Mouse (Mus musculus): ENCODE measurements at regions not wholly inside any gene's neighbourhood (a gene's known extent, or its start where the extent isn't known, plus 50 kb on each side); places are given as distances from the start of the nearest gene placed in this dataset.

- Histone ChIP-seq H3K27me3 (no peaks in the 10 kb centered on the region), H3K36me3 (no peaks in the 10 kb centered on the region), H3K4me3 (no peak overlapping the region), H3K9me3 (no peaks in the 10 kb centered on the region), H3K9ac (no peak overlapping the region), H3K4me1 (no peaks in the 10 kb centered on the region), H3K4me2 (no peak overlapping the region), H3K27ac (no peak overlapping the region)
- 77% methylated on average over 7 of the region's 7 CpGs for WGBS
- ATAC-seq (ENCODE audit: insufficient number of reproducible peaks, insufficient read depth, low FRiP score, low TSS enrichment, low read depth) = no peak
Observed at GRCm38 (mm10) chr8:128065964-128066680, 292.3 kb upstream of the Nrp1 start.

- WGBS = 79% methylated on average over 2 of the region's 2 CpGs
- Histone ChIP-seq H3K4me1 (no peaks in the 10 kb centered on the region), H3K4me3 (no peak overlapping the region), H3K27ac (no peak overlapping the region), H3K4me2 (no peak overlapping the region), H3K9ac (no peak overlapping the region), H3K36me3 (no peaks in the 10 kb centered on the region), H3K9me3 (no peaks in the 10 kb centered on the region), H3K27me3 (no peaks in the 10 kb centered on the region)
- no peak for ATAC-seq (ENCODE audit: insufficient number of reproducible peaks, insufficient read depth, low FRiP score, low TSS enrichment, low read depth)
Observed at GRCm38 (mm10) chr8:128069749-128070148, 288.7 kb upstream of the Nrp1 start.

DNA sequence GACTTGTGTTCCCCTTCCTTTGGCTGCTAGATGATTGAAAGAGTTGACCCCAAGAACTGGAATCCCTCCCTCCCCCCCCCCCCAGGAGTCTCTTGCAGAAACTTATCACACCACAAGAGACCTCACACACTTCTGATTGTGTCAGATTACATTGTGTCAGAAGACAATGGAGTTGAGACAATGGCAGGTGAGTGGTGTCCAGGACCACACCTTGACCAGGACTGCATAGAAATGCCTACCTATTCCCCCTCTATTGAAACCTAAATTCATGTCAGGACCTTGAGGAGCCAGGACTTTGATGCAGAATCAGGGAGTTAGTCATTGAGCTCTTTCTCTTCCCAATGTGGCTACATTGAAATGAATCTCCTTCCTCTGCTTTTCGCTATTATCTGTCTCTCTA, 282.8 kb upstream of the Nrp1 start:
- Histone ChIP-seq H3K9me3 (no peaks in the 10 kb centered on the region), H3K9ac (no peak overlapping the region), H3K4me1 (no peaks in the 10 kb centered on the region), H3K4me3 (no peak overlapping the region), H3K27ac (no peak overlapping the region), H3K27me3 (no peaks in the 10 kb centered on the region), H3K4me2 (no peak overlapping the region), H3K36me3 (no peaks in the 10 kb centered on the region)
- 87% methylated on average over 1 of the region's 1 CpGs for WGBS
- ATAC-seq (ENCODE audit: insufficient number of reproducible peaks, insufficient read depth, low FRiP score, low TSS enrichment, low read depth) = no peak

DNA sequence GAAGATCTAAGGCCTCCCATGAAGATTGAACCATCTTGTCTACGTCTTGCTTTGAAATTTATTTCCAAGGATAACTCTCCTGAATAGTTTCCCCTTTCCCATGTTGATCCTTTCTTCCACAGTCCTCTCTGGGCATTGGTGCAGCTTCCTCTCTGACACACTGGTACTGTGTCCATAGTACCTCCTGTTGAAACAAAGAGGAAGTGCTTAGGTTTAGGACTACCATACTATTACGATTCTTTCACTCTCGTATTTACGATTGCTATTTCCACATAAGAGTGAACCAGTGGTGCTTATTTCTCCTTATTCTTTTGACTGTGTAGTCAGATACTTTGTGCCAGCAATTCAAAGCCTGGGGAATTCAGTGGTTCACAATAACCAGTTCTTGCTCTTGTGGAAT, 282.2 kb upstream of the Nrp1 start:
- ATAC-seq (ENCODE audit: insufficient number of reproducible peaks, insufficient read depth, low FRiP score, low TSS enrichment, low read depth) = no peak
- no peak overlapping the region for H3K27ac ChIP-seq
- no peaks in the 10 kb centered on the region for H3K27me3 ChIP-seq
- H3K9me3 ChIP-seq = no peaks in the 10 kb centered on the region
- H3K4me1 ChIP-seq = no peaks in the 10 kb centered on the region
- 91% methylated on average over 4 of the region's 4 CpGs for WGBS
- no peak overlapping the region for H3K9ac ChIP-seq
- H3K4me2 ChIP-seq = no peak overlapping the region
- H3K4me3 ChIP-seq = no peak overlapping the region
- no peaks in the 10 kb centered on the region for H3K36me3 ChIP-seq

DNA sequence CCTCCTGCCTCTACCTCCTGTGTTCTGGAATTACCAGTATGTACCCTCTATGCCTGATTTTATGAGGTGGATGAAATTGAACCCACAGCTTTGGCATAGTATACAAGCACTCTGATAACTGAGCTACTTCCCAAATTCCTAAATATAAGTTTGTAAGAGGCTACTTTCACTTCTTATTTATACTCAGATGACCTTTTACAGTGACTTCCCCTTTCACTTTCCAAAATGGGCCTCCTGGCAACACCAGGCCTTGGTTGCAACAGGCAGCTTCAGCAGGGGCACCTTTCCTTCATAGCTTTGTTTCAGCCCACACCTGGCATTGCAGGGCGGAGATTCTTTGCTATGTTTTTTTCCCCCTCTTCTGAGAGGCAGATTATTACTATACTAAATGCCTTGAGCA, 279.7 kb upstream of the Nrp1 start:
- no peak overlapping the region for H3K4me2 ChIP-seq
- no peaks in the 10 kb centered on the region for H3K9me3 ChIP-seq
- WGBS = 77% methylated on average over 1 of the region's 1 CpGs
- no peak overlapping the region for H3K27ac ChIP-seq
- H3K4me1 ChIP-seq = no peaks in the 10 kb centered on the region
- H3K36me3 ChIP-seq = no peaks in the 10 kb centered on the region
- H3K4me3 ChIP-seq = no peak overlapping the region
- no peak for ATAC-seq (ENCODE audit: insufficient number of reproducible peaks, insufficient read depth, low FRiP score, low TSS enrichment, low read depth)
- no peak overlapping the region for H3K9ac ChIP-seq
- H3K27me3 ChIP-seq = no peaks in the 10 kb centered on the region

- no peaks in the 10 kb centered on the region for H3K27me3 ChIP-seq
- no peak for ATAC-seq (ENCODE audit: insufficient number of reproducible peaks, insufficient read depth, low FRiP score, low TSS enrichment, low read depth)
- H3K36me3 ChIP-seq = no peaks in the 10 kb centered on the region
- no peak overlapping the region for H3K27ac ChIP-seq
- H3K9ac ChIP-seq = no peak overlapping the region
- no peaks in the 10 kb centered on the region for H3K4me1 ChIP-seq
- WGBS = 63% methylated on average over 1 of the region's 1 CpGs
- no peak overlapping the region for H3K4me3 ChIP-seq
- H3K4me2 ChIP-seq = no peak overlapping the region
- no peaks in the 10 kb centered on the region for H3K9me3 ChIP-seq
Observed at GRCm38 (mm10) chr8:128085800-128086199, 272.6 kb upstream of the Nrp1 start.

- Histone ChIP-seq H3K4me3 (no peak overlapping the region), H3K27me3 (no peaks in the 10 kb centered on the region), H3K4me2 (no peak overlapping the region), H3K27ac (no peak overlapping the region), H3K9me3 (no peaks in the 10 kb centered on the region), H3K4me1 (no peaks in the 10 kb centered on the region), H3K36me3 (no peaks in the 10 kb centered on the region), H3K9ac (no peak overlapping the region)
- ATAC-seq (ENCODE audit: insufficient number of reproducible peaks, insufficient read depth, low FRiP score, low TSS enrichment, low read depth) = no peak
- WGBS = 89% methylated on average over 1 of the region's 1 CpGs
Observed at GRCm38 (mm10) chr8:128087500-128087899, 270.9 kb upstream of the Nrp1 start.

- WGBS = 84% methylated on average over 7 of the region's 7 CpGs
- Histone ChIP-seq H3K9me3 (no peaks in the 10 kb centered on the region), H3K4me1 (no peaks in the 10 kb centered on the region), H3K27ac (no peak overlapping the region), H3K27me3 (no peaks in the 10 kb centered on the region), H3K4me3 (no peak overlapping the region), H3K36me3 (no peaks in the 10 kb centered on the region), H3K9ac (no peak overlapping the region), H3K4me2 (no peak overlapping the region)
- no peak for ATAC-seq (ENCODE audit: insufficient number of reproducible peaks, insufficient read depth, low FRiP score, low TSS enrichment, low read depth)
Observed at GRCm38 (mm10) chr8:128092826-128093225, 265.6 kb upstream of the Nrp1 start.

GRCm38 (mm10) chr8:128095451-128095850, 263.0 kb upstream of the Nrp1 start:
- Histone ChIP-seq H3K9me3 (no peaks in the 10 kb centered on the region), H3K27me3 (no peaks in the 10 kb centered on the region), H3K27ac (no peak overlapping the region), H3K4me3 (no peak overlapping the region), H3K4me1 (no peaks in the 10 kb centered on the region), H3K9ac (no peak overlapping the region), H3K36me3 (no peaks in the 10 kb centered on the region), H3K4me2 (no peak overlapping the region)
- ATAC-seq (ENCODE audit: insufficient number of reproducible peaks, insufficient read depth, low FRiP score, low TSS enrichment, low read depth) = no peak
- WGBS = 77% methylated on average over 1 of the region's 1 CpGs

DNA sequence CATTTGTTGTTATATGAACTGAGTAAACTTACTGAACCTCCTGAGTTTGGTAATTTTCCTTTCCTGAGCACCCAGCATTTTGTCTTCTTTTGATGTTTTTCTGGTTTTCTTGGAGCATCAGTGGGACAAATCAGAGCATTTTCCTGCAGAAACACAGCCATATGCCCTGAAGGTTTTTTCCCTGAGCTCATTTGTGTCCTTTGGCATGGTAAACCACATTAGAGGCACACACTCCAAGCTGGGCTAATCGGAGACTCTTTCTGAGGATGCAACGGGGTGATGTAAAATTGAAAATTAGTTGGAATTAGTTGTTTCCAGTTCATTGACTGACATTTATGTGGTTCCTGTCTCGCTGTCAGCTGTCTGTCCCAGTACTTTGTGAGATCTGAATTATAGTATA, 260.8 kb upstream of the Nrp1 start:
- no peaks in the 10 kb centered on the region for H3K36me3 ChIP-seq
- ATAC-seq (ENCODE audit: insufficient number of reproducible peaks, insufficient read depth, low FRiP score, low TSS enrichment, low read depth) = no peak
- no peaks in the 10 kb centered on the region for H3K9me3 ChIP-seq
- H3K4me3 ChIP-seq = no peak overlapping the region
- WGBS = 46% methylated on average over 3 of the region's 3 CpGs
- H3K4me1 ChIP-seq = no peaks in the 10 kb centered on the region
- no peak overlapping the region for H3K4me2 ChIP-seq
- H3K27ac ChIP-seq = no peak overlapping the region
- no peaks in the 10 kb centered on the region for H3K27me3 ChIP-seq
- no peak overlapping the region for H3K9ac ChIP-seq

- 90% methylated on average over 1 of the region's 1 CpGs for WGBS
- Histone ChIP-seq H3K4me2 (no peak overlapping the region), H3K4me3 (no peak overlapping the region), H3K27ac (no peak overlapping the region), H3K9ac (no peak overlapping the region), H3K36me3 (no peaks in the 10 kb centered on the region), H3K9me3 (no peaks in the 10 kb centered on the region), H3K27me3 (no peaks in the 10 kb centered on the region), H3K4me1 (no peaks in the 10 kb centered on the region)
- no peak for ATAC-seq (ENCODE audit: insufficient number of reproducible peaks, insufficient read depth, low FRiP score, low TSS enrichment, low read depth)
Observed at GRCm38 (mm10) chr8:128103380-128103779, 255.0 kb upstream of the Nrp1 start.

- H3K27me3 ChIP-seq = no peaks in the 10 kb centered on the region
- no peak for ATAC-seq (ENCODE audit: insufficient number of reproducible peaks, insufficient read depth, low FRiP score, low TSS enrichment, low read depth)
- WGBS = 94% methylated on average over 2 of the region's 2 CpGs
Observed at GRCm38 (mm10) chr8:128106569-128106968, 251.8 kb upstream of the Nrp1 start.

More at GRCm38 (mm10) chr8:128106569-128106968, 251.8 kb upstream of the Nrp1 start:
- H3K9me3 ChIP-seq = no peaks in the 10 kb centered on the region
- no peak overlapping the region for H3K4me2 ChIP-seq
- H3K36me3 ChIP-seq = no peaks in the 10 kb centered on the region
- H3K4me1 ChIP-seq = no peaks in the 10 kb centered on the region
- no peak overlapping the region for H3K9ac ChIP-seq
- no peak overlapping the region for H3K27ac ChIP-seq
- no peak overlapping the region for H3K4me3 ChIP-seq
